Mouse (Mus musculus) CH12.LX (cell line): ENCODE measurements around the gene Fam163b. TPM values are rescaled to one million over a fixed set of nuclear protein-coding genes. Genes with fewer than 3 reads are reported as not detected.

Experiments
- DNase-seq: peaks from one replicate; pipeline ENCODE4 v3.0.0-alpha.2; 2013; ENCODE audit errors: extremely low read depth
- H3K27ac ChIP-seq: 2 replicates; pipeline ENCODE4 v1.5.1; 2012; ENCODE audit warnings: low read depth, mild to moderate bottlenecking, control low read depth, moderate library complexity; ENCODE audit not compliant: insufficient read depth
- H3K27me3 ChIP-seq: replicated peaks from 2 replicates; pipeline ENCODE3; 2012; ENCODE audit warnings: inconsistent platforms
- H3K36me3 ChIP-seq, 2 experiments: replicated peaks in 1 of 2; 2 replicates each; pipeline versions ENCODE3 to v1.6.1; 2012; ENCODE audit warnings: inconsistent platforms in 1 of 2, low read length in 1 of 2, mild to moderate bottlenecking in 1 of 2, mixed read lengths in 1 of 2, moderate library complexity in 1 of 2; ENCODE audit not compliant: control insufficient read depth in 1 of 2, insufficient read depth in 1 of 2
- H3K4me1 ChIP-seq, 2 experiments: 2 replicates each; pipeline ENCODE4 v1.6.1; 2012; ENCODE audit warnings: inconsistent platforms in 1 of 2, moderate library complexity in 1 of 2; ENCODE audit not compliant: insufficient read depth in 2 of 2, control insufficient read depth in 1 of 2
- H3K4me2 ChIP-seq: 2 replicates; pipeline ENCODE4 v1.6.1; 2012; ENCODE audit warnings: low read depth, mild to moderate bottlenecking, control low read depth; ENCODE audit not compliant: poor library complexity, insufficient read depth, severe bottlenecking
- H3K4me3 ChIP-seq, 3 experiments: fragments of 150-350 bp in 1 of 3; sonication (generic) in 1 of 3; replicated peaks in 1 of 3; 2 replicates each; pipeline versions ENCODE3 to v1.5.1; 2011 to 2012; ENCODE audit warnings: low read depth in 2 of 3, low read length in 2 of 3, mild to moderate bottlenecking in 2 of 3, moderate library complexity in 2 of 3, control low read depth in 1 of 3, improper control_type of control experiment in 1 of 3, inconsistent platforms in 1 of 3, mixed read lengths in 1 of 3; ENCODE audit not compliant: poor library complexity in 1 of 3
- H3K79me2 ChIP-seq: replicated peaks from 2 replicates; pipeline ENCODE4 v1.6.1; 2012; ENCODE audit warnings: mild to moderate bottlenecking, moderate library complexity; ENCODE audit not compliant: control insufficient read depth, poor library complexity, insufficient read depth, severe bottlenecking; ENCODE audit errors: extremely low read depth
- H3K9ac ChIP-seq: 2 replicates; pipeline ENCODE4 v1.6.1; 2012; ENCODE audit warnings: low read depth, mild to moderate bottlenecking, control low read depth, moderate library complexity; ENCODE audit not compliant: insufficient read depth
- H3K9me3 ChIP-seq: replicated peaks from 2 replicates; pipeline ENCODE3; 2012; ENCODE audit warnings: low read length, inconsistent platforms, mixed read lengths
- BHLHE40 ChIP-seq: IDR thresholded peaks from 2 replicates; pipeline ENCODE4 v1.6.1; 2011; ENCODE audit warnings: mild to moderate bottlenecking, low read depth, low read length, improper control_type of control experiment
- CHD2 ChIP-seq: IDR thresholded peaks from 2 replicates; pipeline ENCODE4 v1.6.1; 2011; ENCODE audit warnings: low read length, improper control_type of control experiment
- CTCF ChIP-seq, 2 experiments: IDR thresholded peaks in 1 of 2; conservative IDR thresholded peaks in 1 of 2; 2 replicates each; pipeline ENCODE4 v1.5.1; 2011 to 2012; ENCODE audit warnings: low read depth in 2 of 2, low read length in 2 of 2, improper control_type of control experiment in 1 of 2, inconsistent platforms in 1 of 2, mild to moderate bottlenecking in 1 of 2, moderate library complexity in 1 of 2
- ELF1 ChIP-seq: IDR thresholded peaks from 2 replicates; pipeline ENCODE4 v1.6.1; 2014; ENCODE audit warnings: low read depth, mild to moderate bottlenecking, inconsistent platforms, low read length, improper control_type of control experiment
- JUND ChIP-seq: conservative IDR thresholded peaks from 2 replicates; pipeline ENCODE4 v1.6.1; 2011; ENCODE audit warnings: low read depth, low read length, improper control_type of control experiment
- MAFK ChIP-seq: IDR thresholded peaks from 2 replicates; pipeline ENCODE4 v1.6.1; 2011; ENCODE audit warnings: low read length, improper control_type of control experiment; ENCODE audit not compliant: insufficient replicate concordance
- MAX ChIP-seq: IDR thresholded peaks from 2 replicates; pipeline ENCODE4 v1.6.1; 2011; ENCODE audit warnings: low read length, improper control_type of control experiment
- MAZ ChIP-seq: IDR thresholded peaks from 2 replicates; pipeline ENCODE4 v1.6.1; 2012; ENCODE audit warnings: low read depth, mild to moderate bottlenecking, inconsistent platforms, low read length, improper control_type of control experiment, moderate library complexity
- MEF2A ChIP-seq: IDR thresholded peaks from 2 replicates; pipeline ENCODE4 v1.6.1; 2014; ENCODE audit warnings: low read depth, mild to moderate bottlenecking, inconsistent platforms, low read length, improper control_type of control experiment, borderline replicate concordance
- MXI1 ChIP-seq: IDR thresholded peaks from 2 replicates; pipeline ENCODE4 v1.6.1; 2011; ENCODE audit warnings: mild to moderate bottlenecking, low read depth, low read length, improper control_type of control experiment
- NRF1 ChIP-seq: IDR thresholded peaks from 2 replicates; pipeline ENCODE4 v1.6.1; 2014; ENCODE audit warnings: low read depth, mild to moderate bottlenecking, inconsistent platforms, low read length, improper control_type of control experiment, moderate library complexity
- POLR2AphosphoS2 ChIP-seq: IDR thresholded peaks from 2 replicates; pipeline ENCODE4 v1.6.1; 2011; ENCODE audit warnings: low read depth, low read length, improper control_type of control experiment
- RAD21 ChIP-seq: IDR thresholded peaks from 2 replicates; pipeline ENCODE4 v1.6.1; 2011; ENCODE audit warnings: low read depth, mild to moderate bottlenecking, low read length, improper control_type of control experiment, moderate library complexity
- RCOR1 ChIP-seq: conservative IDR thresholded peaks from 2 replicates; pipeline ENCODE4 v1.6.1; 2012; ENCODE audit warnings: low read depth, mild to moderate bottlenecking, inconsistent platforms, low read length, improper control_type of control experiment
- SIN3A ChIP-seq: IDR thresholded peaks from 2 replicates; pipeline ENCODE4 v1.6.1; 2012; ENCODE audit warnings: low read length, improper control_type of control experiment, inconsistent platforms
- SMC3 ChIP-seq: IDR thresholded peaks from 2 replicates; pipeline ENCODE4 v1.6.1; 2011; ENCODE audit warnings: low read depth, low read length, improper control_type of control experiment
- TBP ChIP-seq: conservative IDR thresholded peaks from 2 replicates; pipeline ENCODE4 v1.6.1; 2011; ENCODE audit warnings: low read depth, low read length, improper control_type of control experiment
- TCF12 ChIP-seq: IDR thresholded peaks from 2 replicates; pipeline ENCODE4 v1.6.1; 2014; ENCODE audit warnings: low read depth, mild to moderate bottlenecking, inconsistent platforms, low read length, improper control_type of control experiment
- USF2 ChIP-seq: conservative IDR thresholded peaks from 2 replicates; pipeline ENCODE4 v1.6.1; 2011; ENCODE audit warnings: low read depth, low read length, improper control_type of control experiment
- ZNF384 ChIP-seq: IDR thresholded peaks from 2 replicates; pipeline ENCODE4 v1.6.1; 2012; ENCODE audit warnings: low read depth, low read length, improper control_type of control experiment, inconsistent platforms
- dilution Hi-C: fragments of 300-500 bp; cut with MboI; formaldehyde crosslinking; loops from 2 replicates; pipeline ENCODE4 v1.14.3; 2020; ENCODE audit warnings: low sequenced_read_pairs; ENCODE audit not compliant: extremely low pct_unique_long_range_greater_than_20kb, extremely low pct_ligation_motif_present
- in situ Hi-C: fragments of 300-500 bp; cut with MboI; formaldehyde crosslinking; loops from 3 replicates; pipeline ENCODE4 v1.14.3; 2019; ENCODE audit warnings: low sequenced_read_pairs, low pct_ligation_motif_present, low pct_unique_long_range_greater_than_20kb, mixed read lengths
- polyA plus RNA-seq: library from polyadenylated mRNA; unstranded; fragments of >175 nt; gene quantifications from 2 replicates; pipeline ENCODE4 v1.2.1, GENCODE M21; 2012; ENCODE audit warnings: low read depth; ENCODE audit not compliant: insufficient read length
- total RNA-seq, 2 experiments: library from RNA; depleted of rRNA; stranded (reverse); fragments of 300-350 nt in 1 of 2; fragments of >200 nt in 1 of 2; gene quantifications; 2 replicates each; pipeline ENCODE4 v1.2.3; 2012 to 2014

The Fam163b gene
- total and polyA plus RNA-seq, 3 experiments: not detected

DNA sequence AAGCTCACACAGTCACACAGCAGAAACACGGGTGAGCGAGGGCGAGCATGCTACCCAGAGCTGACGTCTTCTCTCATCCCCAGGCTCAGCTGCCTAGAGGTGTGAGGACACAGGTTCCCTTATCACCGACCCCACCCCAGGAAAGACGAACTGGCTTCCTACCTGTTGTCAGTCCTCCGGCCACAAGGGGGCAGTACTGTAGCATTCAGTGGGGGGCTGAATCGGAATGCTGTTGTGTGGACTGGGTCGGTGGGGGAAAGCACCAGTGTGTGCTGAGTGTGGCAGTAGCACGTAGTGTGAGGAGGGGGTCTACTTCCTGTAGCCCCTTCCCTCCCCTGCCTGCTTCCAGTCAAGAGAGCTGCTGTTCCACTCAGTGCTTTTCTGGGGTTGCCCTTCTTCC lies 16.3 kb downstream of the Fam163b start:
- Histone ChIP-seq H3K9ac (no peak overlapping the region), H3K79me2 (no peaks in the 10 kb centered on the region), H3K4me1 (peaks cover 11 to 45% of the 10 kb centered on the region in 2 experiments), H3K4me3 (no peak overlapping the region), H3K9me3 (peaks cover 10% of the 10 kb centered on the region), H3K4me2 (no peak overlapping the region), H3K36me3 (no peaks in the 10 kb centered on the region), H3K27me3 (peaks cover 4% of the 10 kb centered on the region), H3K27ac (no peak overlapping the region)
- TF ChIP-seq CTCF (conservative IDR thresholded peaks at IDR 0.05 in 1 of 2, IDR thresholded peaks at IDR 0.05 in 1 of 2; ENCODE audit: low read depth in 2 of 2, low read length in 2 of 2) (peak; percentile 63 to 71), POLR2AphosphoS2 (no peak), TCF12 (no peak), RAD21 (peak; percentile 51), SMC3 (peak; percentile 71), JUND (no peak), MAZ (no peak), TBP (no peak), SIN3A (no peak)
- in situ Hi-C loops: no loop called here
- dilution Hi-C loops: no loop called here
- peak; percentile 43 for DNase-seq

GRCm38 (mm10) chr2:27123121-27123520 lies 19.2 kb downstream of the Fam163b start:
- in situ Hi-C loops: loop anchor here (5.0 kb wide), 1 partner anchor 36 kb away; no protein-coding TSS in a partner anchor
- Histone ChIP-seq H3K9me3 (peaks cover 10% of the 10 kb centered on the region), H3K4me1 (peaks cover 5 to 45% of the 10 kb centered on the region in 2 experiments; a peak in 3 of 4 replicates), H3K27me3 (peaks cover 15% of the 10 kb centered on the region), H3K27ac (no peak overlapping the region), H3K4me3 (no peak overlapping the region), H3K9ac (no peak overlapping the region)
- TF ChIP-seq USF2 (no peak), ELF1 (no peak), RAD21 (peak; percentile 12), CTCF (conservative IDR thresholded peaks at IDR 0.05 in 1 of 2, IDR thresholded peaks at IDR 0.05 in 1 of 2; ENCODE audit: low read depth in 2 of 2, low read length in 2 of 2) (peak in 1 of 2 experiments; percentile 46; a peak in 2 of 4 replicates), MAFK (no peak)
- TF ChIP-seq, all 38 proteins: peak for 2
- no peaks in the 10 kb centered on the region for H3K79me2 ChIP-seq
- dilution Hi-C loops: no loop called here
- no peak overlapping the region for H3K4me2 ChIP-seq
- H3K36me3 ChIP-seq: no peaks in the 10 kb centered on the region
- peak; percentile 14 for DNase-seq

DNA sequence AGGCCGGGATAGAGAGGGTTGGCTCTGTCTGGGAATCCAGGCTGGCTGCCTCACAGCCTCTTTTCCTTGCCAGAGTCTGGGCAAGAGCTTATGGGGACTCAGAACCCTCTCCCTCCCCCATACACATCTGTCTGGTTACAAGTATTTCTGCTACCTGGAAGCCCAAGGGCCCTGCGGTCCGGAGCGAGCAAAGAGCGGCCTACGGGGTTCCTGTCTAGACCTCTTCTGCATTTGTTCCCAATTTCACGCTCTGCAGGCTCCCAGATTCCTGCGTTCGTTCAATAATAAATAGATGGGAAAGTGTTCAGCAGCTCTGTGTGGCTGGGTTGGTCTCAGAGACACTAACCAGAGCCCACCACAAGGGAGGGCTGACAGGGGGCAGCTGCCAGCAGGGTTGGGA lies 19.7 kb downstream of the Fam163b start:
- H3K27me3 ChIP-seq: peaks cover 17% of the 10 kb centered on the region
- no peak overlapping the region for H3K4me3 ChIP-seq
- no peaks in the 10 kb centered on the region for H3K36me3 ChIP-seq
- DNase-seq: peak; percentile 52
- H3K4me2 ChIP-seq: peak overlapping the region; percentile 44; the same call in 1 of the 2 replicates
- peaks cover 10% of the 10 kb centered on the region for H3K9me3 ChIP-seq
- H3K9ac ChIP-seq: no peak overlapping the region
- H3K79me2 ChIP-seq: no peaks in the 10 kb centered on the region
- TF ChIP-seq NRF1: no peak
- no peak for TF ChIP-seq MAFK
- no peak for TF ChIP-seq MEF2A
- no peak for TF ChIP-seq MAX
- TF ChIP-seq TCF12: no peak
- TF ChIP-seq RCOR1: no peak
- no peak for TF ChIP-seq RAD21
- no peak for TF ChIP-seq ELF1
- TF ChIP-seq CHD2: no peak
- no peak for TF ChIP-seq BHLHE40
- TF ChIP-seq ZNF384: no peak
- no peak for TF ChIP-seq TBP
- no peak for TF ChIP-seq MXI1
- no peak for TF ChIP-seq CTCF (conservative IDR thresholded peaks at IDR 0.05 in 1 of 2, IDR thresholded peaks at IDR 0.05 in 1 of 2; ENCODE audit: low read depth in 2 of 2, low read length in 2 of 2)
- dilution Hi-C loops (no loop called here), in situ Hi-C loops (loop anchor here (5.0 kb wide), 1 partner anchor 35 kb away; no protein-coding TSS in a partner anchor)
- no peak overlapping the region for H3K27ac ChIP-seq
- peaks cover 5 to 45% of the 10 kb centered on the region in 2 experiments; a peak in 3 of 4 replicates for H3K4me1 ChIP-seq
